Mouse (Mus musculus): ENCODE data around the gene Dgcr2. TPM values are rescaled to one million over a fixed set of nuclear protein-coding genes. Genes with fewer than 3 reads are reported as not detected.

Dgcr2 gene
- polyA plus RNA-seq, 1 experiment from 2014 or later = 69.6 TPM

- DNase-seq (ENCODE audit: low spot score) = no peak
Measured at GRCm38 (mm10) chr16:17858592-17858991, 39.8 kb downstream of the Dgcr2 start.

DNA sequence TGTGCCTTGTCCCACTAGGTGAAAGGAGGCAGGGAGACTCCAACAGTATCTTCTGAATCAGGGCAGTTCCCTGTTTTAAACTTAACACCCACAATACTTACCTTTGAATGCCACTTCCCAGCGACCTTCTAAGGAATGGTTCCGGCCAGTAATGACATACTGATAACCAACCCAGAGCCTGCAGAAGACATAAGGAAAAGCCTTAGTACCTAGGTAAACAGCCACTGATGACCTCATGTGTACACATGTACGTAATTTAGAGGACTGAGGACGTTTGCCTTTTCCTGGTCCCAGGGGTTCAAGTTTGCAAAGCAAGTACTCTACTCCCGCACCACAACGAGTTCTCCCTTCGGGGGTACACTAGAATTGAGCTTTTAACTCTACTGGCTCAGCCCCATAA is 41.2 kb downstream of the Dgcr2 start:
- H3K4me3 ChIP-seq = no peak overlapping the region
- peaks cover 77% of the 10 kb centered on the region for H3K36me3 ChIP-seq
- H3K4me1 ChIP-seq = peaks cover 4% of the 10 kb centered on the region; the same call in 1 of the 2 replicates
- no peaks in the 10 kb centered on the region for H3K27me3 ChIP-seq (ENCODE audit: insufficient read depth, poor library complexity, severe bottlenecking)
- 89% methylated on average over 7 of the region's 7 CpGs for WGBS
- no peaks in the 10 kb centered on the region for H3K9me3 ChIP-seq
- no peak overlapping the region for H3K27ac ChIP-seq
- DNase-seq (ENCODE audit: low spot score) = no peak

More at GRCm38 (mm10) chr16:17858592-17858991, 39.8 kb downstream of the Dgcr2 start:
- Histone ChIP-seq H3K9me3 (no peaks in the 10 kb centered on the region), H3K4me1 (peaks cover 6% of the 10 kb centered on the region; the same call in 1 of the 2 replicates), H3K36me3 (peaks cover 66% of the 10 kb centered on the region), H3K27me3 (ENCODE audit: insufficient read depth, poor library complexity, severe bottlenecking) (no peaks in the 10 kb centered on the region), H3K4me3 (no peak overlapping the region), H3K27ac (no peak overlapping the region)

- Histone ChIP-seq H3K4me1 (no peaks in the 10 kb centered on the region), H3K36me3 (peaks cover 92% of the 10 kb centered on the region), H3K4me3 (no peak overlapping the region), H3K9me3 (no peaks in the 10 kb centered on the region), H3K27ac (no peak overlapping the region), H3K27me3 (ENCODE audit: insufficient read depth, poor library complexity, severe bottlenecking) (no peaks in the 10 kb centered on the region)
- WGBS = 86% methylated on average over 2 of the region's 2 CpGs
- no peak for DNase-seq (ENCODE audit: low spot score)
Measured at GRCm38 (mm10) chr16:17853263-17853662, 45.1 kb downstream of the Dgcr2 start.

GRCm38 (mm10) chr16:17851860-17852259 is 46.5 kb downstream of the Dgcr2 start:
- peaks cover 89% of the 10 kb centered on the region for H3K36me3 ChIP-seq
- no peak overlapping the region for H3K27ac ChIP-seq
- H3K4me1 ChIP-seq = no peaks in the 10 kb centered on the region
- 96% methylated on average over 1 of the region's 1 CpGs for WGBS
- no peak for DNase-seq (ENCODE audit: low spot score)
- H3K9me3 ChIP-seq = no peaks in the 10 kb centered on the region
- H3K27me3 ChIP-seq (ENCODE audit: insufficient read depth, poor library complexity, severe bottlenecking) = no peaks in the 10 kb centered on the region
- no peak overlapping the region for H3K4me3 ChIP-seq

- Histone ChIP-seq H3K27me3 (ENCODE audit: insufficient read depth, poor library complexity, severe bottlenecking) (no peaks in the 10 kb centered on the region), H3K4me1 (no peaks in the 10 kb centered on the region), H3K9me3 (no peaks in the 10 kb centered on the region), H3K36me3 (peaks cover 89% of the 10 kb centered on the region), H3K27ac (no peak overlapping the region), H3K4me3 (no peak overlapping the region)
- DNase-seq (ENCODE audit: low spot score) = no peak
- WGBS = 95% methylated on average over 5 of the region's 5 CpGs
Measured at GRCm38 (mm10) chr16:17851331-17851730, 47.0 kb downstream of the Dgcr2 start.

GRCm38 (mm10) chr16:17849486-17849885 is 48.9 kb downstream of the Dgcr2 start:
- no peaks in the 10 kb centered on the region for H3K9me3 ChIP-seq
- H3K4me1 ChIP-seq = no peaks in the 10 kb centered on the region
- H3K4me3 ChIP-seq = no peak overlapping the region
- DNase-seq (ENCODE audit: low spot score) = no peak
- no peak overlapping the region for H3K27ac ChIP-seq
- peaks cover 93% of the 10 kb centered on the region for H3K36me3 ChIP-seq
- WGBS = 80% methylated on average over 6 of the region's 6 CpGs
- no peaks in the 10 kb centered on the region for H3K27me3 ChIP-seq (ENCODE audit: insufficient read depth, poor library complexity, severe bottlenecking)

DNA sequence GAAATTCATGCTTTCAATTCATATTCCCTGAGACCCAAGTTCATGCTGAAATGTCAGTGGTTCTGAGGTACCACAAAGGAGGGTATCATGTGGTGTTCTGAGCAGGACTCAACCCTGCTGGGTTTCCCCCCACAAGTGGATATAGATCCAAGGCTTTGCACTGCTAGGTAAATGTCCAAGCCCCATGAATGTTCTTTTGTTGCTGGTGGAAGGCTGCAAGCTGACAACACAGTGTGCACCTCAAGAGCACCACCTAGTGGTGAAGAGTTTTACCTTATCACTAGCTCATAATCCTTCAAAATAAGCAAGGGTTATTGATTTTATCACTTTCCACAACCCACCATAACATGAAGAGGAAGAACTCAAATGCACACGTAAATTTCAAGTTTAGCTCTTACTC is 49.4 kb downstream of the Dgcr2 start:
- Histone ChIP-seq H3K9me3 (no peaks in the 10 kb centered on the region), H3K27me3 (ENCODE audit: insufficient read depth, poor library complexity, severe bottlenecking) (no peaks in the 10 kb centered on the region), H3K4me3 (no peak overlapping the region), H3K27ac (no peak overlapping the region), H3K36me3 (peaks cover 93% of the 10 kb centered on the region), H3K4me1 (no peaks in the 10 kb centered on the region)
- 37% methylated on average over 1 of the region's 1 CpGs for WGBS
- DNase-seq (ENCODE audit: low spot score) = no peak

GRCm38 (mm10) chr16:17848431-17848830 is 49.9 kb downstream of the Dgcr2 start:
- Histone ChIP-seq H3K4me1 (no peaks in the 10 kb centered on the region), H3K36me3 (peaks cover 93% of the 10 kb centered on the region), H3K27me3 (ENCODE audit: insufficient read depth, poor library complexity, severe bottlenecking) (no peaks in the 10 kb centered on the region), H3K27ac (no peak overlapping the region), H3K9me3 (no peaks in the 10 kb centered on the region), H3K4me3 (no peak overlapping the region)
- 90% methylated on average over 6 of the region's 6 CpGs for WGBS
- no peak for DNase-seq (ENCODE audit: low spot score)

DNA sequence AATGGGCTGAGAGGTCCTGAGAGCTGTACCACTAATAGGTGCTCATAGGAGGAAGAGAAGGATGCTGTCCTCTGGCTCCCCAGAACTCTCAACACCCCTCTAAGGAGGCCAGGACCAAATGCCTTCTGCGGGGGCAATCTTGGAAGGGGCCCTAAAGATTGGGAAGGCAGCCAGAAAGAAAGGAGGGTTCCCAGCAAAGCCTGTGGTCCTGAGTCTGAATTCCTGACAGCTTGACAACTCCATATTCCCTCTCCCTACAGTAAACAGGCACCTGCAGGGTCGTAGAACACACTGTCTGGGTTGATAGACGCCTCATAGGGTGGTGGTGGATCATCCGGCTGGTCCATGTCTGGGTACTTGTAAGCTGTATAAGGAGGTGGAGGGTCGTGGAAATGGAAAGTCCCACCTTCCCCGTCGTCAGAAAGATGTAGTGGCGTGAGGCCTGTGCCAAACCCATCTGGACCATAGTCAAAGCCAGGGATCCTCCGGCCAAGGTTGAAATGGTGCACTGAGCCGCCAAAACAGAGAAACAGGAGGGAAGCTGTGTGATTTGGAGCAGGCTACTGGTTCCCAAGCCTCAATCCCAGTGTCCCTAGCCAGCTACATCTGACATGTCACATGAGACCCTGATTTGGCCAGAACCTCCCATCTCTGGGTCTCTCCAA is 54.5 kb downstream of the Dgcr2 start:
- no peaks in the 10 kb centered on the region for H3K27me3 ChIP-seq (ENCODE audit: insufficient read depth, poor library complexity, severe bottlenecking)
- H3K9me3 ChIP-seq = no peaks in the 10 kb centered on the region
- H3K4me1 ChIP-seq = no peaks in the 10 kb centered on the region
- no peak for DNase-seq (ENCODE audit: low spot score)
- H3K27ac ChIP-seq = no peak overlapping the region
- H3K36me3 ChIP-seq = peaks cover 87% of the 10 kb centered on the region
- H3K4me3 ChIP-seq = no peak overlapping the region
- WGBS = 91% methylated on average over 10 of the region's 10 CpGs

DNA sequence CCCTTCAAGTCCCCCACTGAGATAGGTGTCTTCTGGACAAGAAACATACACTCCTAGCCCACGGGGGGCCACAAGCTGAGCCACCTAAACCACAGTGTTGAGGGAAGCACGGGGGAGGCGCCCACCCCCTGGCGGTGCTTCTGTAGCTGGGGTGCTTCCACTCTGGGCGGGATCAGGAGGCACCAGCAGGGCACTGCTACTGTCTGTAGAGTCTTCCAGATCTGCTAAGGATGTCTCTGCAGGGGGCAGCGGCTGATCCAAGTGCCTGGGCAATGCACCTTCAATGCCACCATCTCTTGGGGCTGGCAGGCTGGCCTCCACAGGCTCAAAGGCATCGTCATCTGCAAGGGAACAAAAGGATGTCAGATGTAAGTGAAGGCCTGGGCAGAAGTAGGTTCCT is 55.9 kb downstream of the Dgcr2 start:
- DNase-seq (ENCODE audit: low spot score) = no peak
- no peaks in the 10 kb centered on the region for H3K9me3 ChIP-seq

GRCm38 (mm10) chr16:17839976-17840375 is 58.4 kb downstream of the Dgcr2 start:
- no peak overlapping the region for H3K27ac ChIP-seq
- 84% methylated on average over 4 of the region's 4 CpGs for WGBS
- peaks cover 51% of the 10 kb centered on the region for H3K36me3 ChIP-seq

More for the DNA sequence above, 55.9 kb downstream of the Dgcr2 start:
- 93% methylated on average over 7 of the region's 7 CpGs for WGBS
- Histone ChIP-seq H3K36me3 (peaks cover 75% of the 10 kb centered on the region), H3K4me1 (no peaks in the 10 kb centered on the region), H3K4me3 (no peak overlapping the region), H3K27ac (no peak overlapping the region), H3K27me3 (ENCODE audit: insufficient read depth, poor library complexity, severe bottlenecking) (peaks cover 12% of the 10 kb centered on the region)

DNA sequence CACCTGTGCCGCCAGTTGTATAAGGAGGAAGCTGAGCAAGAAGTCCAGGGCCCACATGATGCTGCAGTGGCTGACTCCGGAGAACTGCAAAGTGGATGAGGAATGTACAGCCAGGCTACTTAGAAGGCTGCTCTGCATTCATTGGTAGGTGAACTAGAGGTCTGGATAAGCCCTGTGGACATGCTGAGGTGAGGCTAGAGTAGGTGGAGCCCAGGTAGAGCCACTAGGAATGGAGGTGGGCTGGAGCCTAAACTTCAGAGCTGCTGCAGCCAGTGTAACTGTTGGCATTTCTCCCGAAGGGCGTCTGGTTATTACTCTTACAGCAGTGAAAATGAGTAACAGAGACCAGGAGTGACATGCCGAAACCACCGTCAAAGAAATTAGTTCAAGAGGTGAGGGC is 60.3 kb downstream of the Dgcr2 start, which contains the start of gene Car15:
TSS of gene Car15 (minus strand) at position 314 of the 400 bp plus-strand sequence.
- H3K4me3 ChIP-seq = no peak within 1 kb of the TSS
- H3K9me3 ChIP-seq = no peaks in the 10 kb centered on the region
- H3K36me3 ChIP-seq = peaks cover 32% of the 10 kb centered on the region
- H3K4me1 ChIP-seq = peaks cover 17% of the 10 kb centered on the region
- WGBS = 76% methylated on average over 6 of the region's 6 CpGs
- peaks cover 56% of the 10 kb centered on the region for H3K27me3 ChIP-seq (ENCODE audit: insufficient read depth, poor library complexity, severe bottlenecking)
- no peak within 1 kb of the TSS for H3K27ac ChIP-seq
- DNase-seq (ENCODE audit: low spot score) = no peak

More at GRCm38 (mm10) chr16:17839976-17840375, 58.4 kb downstream of the Dgcr2 start:
- no peaks in the 10 kb centered on the region; the same call in 1 of the 2 replicates for H3K4me1 ChIP-seq
- no peak overlapping the region for H3K4me3 ChIP-seq
- no peak for DNase-seq (ENCODE audit: low spot score)
- H3K27me3 ChIP-seq (ENCODE audit: insufficient read depth, poor library complexity, severe bottlenecking) = peaks cover 37% of the 10 kb centered on the region
- no peaks in the 10 kb centered on the region for H3K9me3 ChIP-seq

DNA sequence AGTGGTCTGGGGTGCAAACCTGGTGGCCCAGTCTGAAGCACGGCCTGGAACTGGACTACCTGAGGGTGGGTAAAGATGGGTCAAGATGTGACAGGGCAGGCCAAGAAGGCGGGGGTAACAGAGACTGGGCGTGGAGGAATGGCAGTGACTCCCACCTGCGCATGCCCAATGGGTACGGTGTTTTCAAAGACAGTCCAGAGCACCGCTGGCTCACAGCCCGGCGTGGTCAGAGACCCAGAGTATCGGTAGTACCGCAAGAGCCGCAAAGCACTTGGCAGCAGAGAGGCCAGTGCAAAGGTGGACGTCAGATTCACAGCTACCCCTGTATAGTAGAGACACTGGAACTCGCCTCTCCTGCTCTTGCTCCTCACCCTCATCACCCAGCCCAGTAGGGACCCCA is 62.9 kb downstream of the Dgcr2 start:
- Histone ChIP-seq H3K27ac (no peak overlapping the region), H3K4me1 (peaks cover 19% of the 10 kb centered on the region), H3K27me3 (ENCODE audit: insufficient read depth, poor library complexity, severe bottlenecking) (peaks cover 82% of the 10 kb centered on the region), H3K9me3 (no peaks in the 10 kb centered on the region), H3K4me3 (no peak overlapping the region), H3K36me3 (peaks cover 7% of the 10 kb centered on the region; the same call in 1 of the 2 replicates)
- no peak for DNase-seq (ENCODE audit: low spot score)
- WGBS = 55% methylated on average over 13 of the region's 13 CpGs

DNA sequence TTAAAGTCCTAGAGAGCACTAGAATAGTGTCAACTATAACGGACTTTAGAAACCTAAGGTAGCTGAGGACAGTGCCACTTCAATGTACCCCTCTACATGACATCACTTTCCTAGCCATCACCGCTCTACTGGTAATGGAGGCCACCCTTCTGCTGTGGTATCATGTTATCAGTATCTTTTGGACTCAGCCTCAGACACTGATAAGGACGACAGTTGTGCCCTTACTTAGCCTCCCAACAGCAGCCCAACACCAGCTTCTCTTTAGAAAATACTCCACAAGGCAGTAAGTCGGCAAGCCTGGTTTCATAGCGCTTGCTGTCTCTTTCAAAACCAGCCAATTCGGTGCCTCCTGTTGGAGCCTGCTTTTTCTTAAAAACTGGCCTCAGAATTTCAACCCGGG is 63.8 kb downstream of the Dgcr2 start:
- no peak for DNase-seq (ENCODE audit: low spot score)
- H3K4me3 ChIP-seq = peak overlapping the region; percentile 78
- 42% methylated on average over 7 of the region's 7 CpGs for WGBS
- no peaks in the 10 kb centered on the region for H3K9me3 ChIP-seq
- peaks cover 91% of the 10 kb centered on the region for H3K27me3 ChIP-seq (ENCODE audit: insufficient read depth, poor library complexity, severe bottlenecking)
- H3K4me1 ChIP-seq = peaks cover 19% of the 10 kb centered on the region
- H3K27ac ChIP-seq = no peak overlapping the region
- H3K36me3 ChIP-seq = no peaks in the 10 kb centered on the region

Measured in heart, embryonic 10.5 days (tissue).